Mouse (Mus musculus): ENCODE measurements around the gene Jag2. TPM values are rescaled to one million over a fixed set of nuclear protein-coding genes. Genes with fewer than 3 reads are reported as not detected.
A peak's percentile ranks its signal among the peaks of the same experiment; 100 is the strongest.

Jag2 gene
- total and polyA plus RNA-seq, 3 experiments, result 3.5 to 12.8 (median 6.1) TPM

- no peak for DNase-seq
Observed at GRCm38 (mm10) chr12:112903941-112904340, 25.6 kb downstream of the Jag2 start.

GRCm38 (mm10) chr12:112900641-112901040 lies 28.9 kb downstream of the Jag2 start:
- DNase-seq, result no peak

- DNase-seq, result no peak
Observed at GRCm38 (mm10) chr12:112898960-112899359, 30.6 kb downstream of the Jag2 start.

- no peak for DNase-seq
Observed at GRCm38 (mm10) chr12:112898351-112898750, 31.2 kb downstream of the Jag2 start.

- DNase-seq, result peak; percentile 77
Observed at GRCm38 (mm10) chr12:112897522-112898212, 31.9 kb downstream of the Jag2 start.

- DNase-seq, result no peak
Observed at GRCm38 (mm10) chr12:112894969-112895368, 34.6 kb downstream of the Jag2 start.

- peak; percentile 55 for DNase-seq
Observed at GRCm38 (mm10) chr12:112894303-112894884, 35.2 kb downstream of the Jag2 start.

GRCm38 (mm10) chr12:112885465-112885864 lies 44.1 kb downstream of the Jag2 start:
- DNase-seq, result no peak

GRCm38 (mm10) chr12:112881301-112881815 lies 48.2 kb downstream of the Jag2 start:
- no peak for DNase-seq

- no peak for DNase-seq
Observed at GRCm38 (mm10) chr12:112880661-112881060, 48.9 kb downstream of the Jag2 start.

- DNase-seq, result no peak
Observed at GRCm38 (mm10) chr12:112879731-112880130, 49.8 kb downstream of the Jag2 start.

- no peak for DNase-seq
Observed at GRCm38 (mm10) chr12:112877607-112878020, 52.0 kb downstream of the Jag2 start.

- DNase-seq, result no peak
Observed at GRCm38 (mm10) chr12:112877073-112877576, 52.5 kb downstream of the Jag2 start.

- peak; percentile 80 for DNase-seq
Observed at GRCm38 (mm10) chr12:112876332-112877072, 53.1 kb downstream of the Jag2 start.

- peak; percentile 90 for DNase-seq
Observed at GRCm38 (mm10) chr12:112875225-112876013, 54.2 kb downstream of the Jag2 start.

- DNase-seq, result no peak
Observed at GRCm38 (mm10) chr12:112874199-112874598, 55.4 kb downstream of the Jag2 start.

GRCm38 (mm10) chr12:112873452-112874190 lies 56.0 kb downstream of the Jag2 start:
- DNase-seq, result peak; percentile 70

- no peak for DNase-seq
Observed at GRCm38 (mm10) chr12:112872991-112873390, 56.6 kb downstream of the Jag2 start.

- DNase-seq, result no peak
Observed at GRCm38 (mm10) chr12:112871272-112871671, 58.3 kb downstream of the Jag2 start.

GRCm38 (mm10) chr12:112870775-112871174 lies 58.8 kb downstream of the Jag2 start:
- no peak for DNase-seq

GRCm38 (mm10) chr12:112869783-112870204 lies 59.8 kb downstream of the Jag2 start:
- peak; percentile 42 for DNase-seq
